Mouse (Mus musculus) Patski (cell line): Measurements from ENCODE around the gene Mrgbp. TPM values are rescaled to one million over a fixed set of nuclear protein-coding genes. Genes with fewer than 3 reads are reported as not detected.

Source experiments
- ATAC-seq: fragments of 100-300 bp; one replicate; pipeline ENCODE4 v1.8.0; 2021
- CTCF ChIA-PET: fragments of 350-600 bp; sonication (Branson Sonifier 250); formaldehyde crosslinking; loops from one replicate; lab custom pipeline; 2022; ENCODE audit warnings: inconsistent platforms; lab: Charles Lee
- POLR2A ChIA-PET: fragments of 350-600 bp; sonication (Branson Sonifier 250); formaldehyde crosslinking; loops from one replicate; lab custom pipeline; 2022; ENCODE audit warnings: antibody characterized with exemption, inconsistent platforms; lab: Charles Lee
- DNase-seq: peaks from one replicate; pipeline ENCODE4 v3.0.0-alpha.2; 2011; ENCODE audit warnings: low read depth, low spot score
- H3K27me3 ChIP-seq: fragments of 371-371 bp; one replicate; pipeline ENCODE4 v1.5.1; 2021
- CTCF ChIP-seq: fragments of 100-300 bp; IDR thresholded peaks from one replicate; pipeline ENCODE4 v1.5.1; 2021
- in situ Hi-C: fragments of 300-500 bp; cut with MboI; formaldehyde crosslinking; loops from 3 replicates; pipeline ENCODE4 v1.11.1; 2018; ENCODE audit warnings: low pct_unique_long_range_greater_than_20kb, mixed read lengths
- polyA plus RNA-seq: library from polyadenylated mRNA; unstranded; gene quantifications from one replicate; pipeline ENCODE4 v1.2.3, GENCODE M21; 2021

Gene Mrgbp
- 55.2 TPM for polyA plus RNA-seq

- ChIA-PET CTCF (interaction anchor here (1.0 to 6.9 kb wide), 14 partner anchors 9 to 306 kb away, joined by 3 to 158 read pairs (median 4); no protein-coding TSS in a partner anchor), POLR2A (interaction anchor here (1.5 kb wide), 1 partner anchor 129 kb away, joined by 3 read pairs; the partner anchor contains the start of genes Dido1 and Gid8)
- in situ Hi-C loops, result no loop called here
- H3K27me3 ChIP-seq, result no peaks in the 10 kb centered on the region
- no peak for TF ChIP-seq CTCF
- DNase-seq (no peak), ATAC-seq (peak; percentile 52)
Measured at GRCm38 (mm10) chr2:180581002-180581401, at the start of gene Mrgbp. Mrgbp (plus strand) TSS chr2:180581304.

GRCm38 (mm10) chr2:180531671-180532385, 49.3 kb upstream of the Mrgbp start:
- DNase-seq (no peak), ATAC-seq (no peak)
- ChIA-PET CTCF (no interaction called here), POLR2A (no interaction called here)
- in situ Hi-C loops, result no loop called here
- peaks cover 25% of the 10 kb centered on the region for H3K27me3 ChIP-seq
- no peak for TF ChIP-seq CTCF

GRCm38 (mm10) chr2:180532386-180532995, 48.6 kb upstream of the Mrgbp start:
- peaks cover 18% of the 10 kb centered on the region for H3K27me3 ChIP-seq
- POLR2A ChIA-PET, result no interaction called here
- TF ChIP-seq CTCF, result no peak
- CTCF ChIA-PET, result interaction anchor here (1.4 kb wide), 1 partner anchor 60 kb away, joined by 3 read pairs; no protein-coding TSS in a partner anchor
- DNase-seq, result no peak
- ATAC-seq, result no peak
- in situ Hi-C loops, result no loop called here

- in situ Hi-C loops, result no loop called here
- POLR2A ChIA-PET, result no interaction called here
- no peak for TF ChIP-seq CTCF
- H3K27me3 ChIP-seq, result peaks cover 13% of the 10 kb centered on the region
- no peak for DNase-seq
- no peak for ATAC-seq
- CTCF ChIA-PET, result interaction anchor here (1.4 kb wide), 1 partner anchor 61 kb away, joined by 3 read pairs; no protein-coding TSS in a partner anchor
Measured at GRCm38 (mm10) chr2:180533237-180533636, 47.9 kb upstream of the Mrgbp start.

- ChIA-PET CTCF (interaction anchor here (1.4 kb wide), 1 partner anchor 71 kb away, joined by 3 read pairs; no protein-coding TSS in a partner anchor), POLR2A (no interaction called here)
- H3K27me3 ChIP-seq, result peaks cover 18% of the 10 kb centered on the region
- TF ChIP-seq CTCF, result no peak
- DNase-seq, result no peak
- in situ Hi-C loops, result no loop called here
- ATAC-seq, result no peak
Measured at GRCm38 (mm10) chr2:180543675-180544074, 37.4 kb upstream of the Mrgbp start.

GRCm38 (mm10) chr2:180545046-180545445, 36.1 kb upstream of the Mrgbp start:
- peaks cover 22% of the 10 kb centered on the region for H3K27me3 ChIP-seq
- in situ Hi-C loops, result no loop called here
- DNase-seq (no peak), ATAC-seq (no peak)
- CTCF ChIA-PET, result no interaction called here
- no peak for TF ChIP-seq CTCF
- POLR2A ChIA-PET, result no interaction called here

GRCm38 (mm10) chr2:180547384-180548106, 33.6 kb upstream of the Mrgbp start:
- DNase-seq, result no peak
- ChIA-PET CTCF (no interaction called here), POLR2A (no interaction called here)
- in situ Hi-C loops, result no loop called here
- ATAC-seq, result no peak
- no peak for TF ChIP-seq CTCF
- peaks cover 20% of the 10 kb centered on the region for H3K27me3 ChIP-seq

GRCm38 (mm10) chr2:180552340-180552739, 28.8 kb upstream of the Mrgbp start:
- DNase-seq (no peak), ATAC-seq (no peak)
- in situ Hi-C loops, result no loop called here
- CTCF ChIA-PET, result interaction anchor here (1.7 kb wide), 1 partner anchor 27 kb away, joined by 4 read pairs; no protein-coding TSS in a partner anchor
- H3K27me3 ChIP-seq, result peaks cover 14% of the 10 kb centered on the region
- POLR2A ChIA-PET, result no interaction called here
- TF ChIP-seq CTCF, result no peak

GRCm38 (mm10) chr2:180555219-180555618, 25.9 kb upstream of the Mrgbp start:
- ChIA-PET CTCF (no interaction called here), POLR2A (no interaction called here)
- DNase-seq, result no peak
- H3K27me3 ChIP-seq, result peaks cover 10% of the 10 kb centered on the region
- in situ Hi-C loops, result no loop called here
- peak; percentile 60 for TF ChIP-seq CTCF
- ATAC-seq, result no peak

GRCm38 (mm10) chr2:180556470-180556869, 24.6 kb upstream of the Mrgbp start:
- no peak for TF ChIP-seq CTCF
- DNase-seq (no peak), ATAC-seq (no peak)
- ChIA-PET CTCF (no interaction called here), POLR2A (no interaction called here)
- in situ Hi-C loops, result no loop called here
- H3K27me3 ChIP-seq, result peaks cover 5% of the 10 kb centered on the region
